Comparison of ENCODE assay signal across 9 mouse cellular contexts in genomic region chr5:76998416-76998815, GRCm38 (mm10). TPM values are rescaled to one million over a fixed set of nuclear protein-coding genes. Genes with fewer than 3 reads are reported as not detected.
DNase-seq lines count a peak whose midpoint lies in the region; ATAC-seq and TF ChIP-seq lines count a peak whose summit lies in the region.
"Had no signal": no experiment of that assay in that cellular context is flagged by ENCODE, and none has a peak within 500 bp of the region (broad histone marks: within the 10 kb centered on the region; RNA-seq: fewer than 3 reads in every experiment).

No protein-coding gene starts in this region.

- no peak for ATAC-seq in hindbrain, embryonic 11.5 days (ENCODE audit: low FRiP score)
- no peak for ATAC-seq in hindbrain, embryonic 12.5 days (ENCODE audit: low FRiP score)

- no peaks in the 10 kb centered on the region for H3K4me1 ChIP-seq in hindbrain, embryonic 11.5 days (replicated peaks; ENCODE audit: control insufficient read depth, insufficient read depth, low read length)
- no peaks in the 10 kb centered on the region for H3K4me1 ChIP-seq in hindbrain, embryonic 12.5 days
- H3K4me1 ChIP-seq in thymus, adult 2 months (replicated peaks; ENCODE audit: control insufficient read depth, insufficient read depth, low read length), result no peaks in the 10 kb centered on the region

- no peak for TF ChIP-seq POLR2A in thymus, adult 2 months (IDR thresholded peaks at IDR 0.05; ENCODE audit: control insufficient read depth, extremely low read depth, insufficient read depth, low read length, poor library complexity)

- peaks cover 3% of the 10 kb centered on the region for H3K36me3 ChIP-seq in hindbrain, embryonic 11.5 days (ENCODE audit: control insufficient read depth, insufficient read depth, low read length)
- peaks cover 63% of the 10 kb centered on the region for H3K36me3 ChIP-seq in hindbrain, embryonic 12.5 days
- peaks cover 60% of the 10 kb centered on the region for H3K36me3 ChIP-seq in thymus, adult 2 months (ENCODE audit: control insufficient read depth, insufficient read depth, low read length)

- no peak overlapping the region for H3K4me2 ChIP-seq in hindbrain, embryonic 11.5 days (replicated peaks; ENCODE audit: low read depth, low read length)
- no peak overlapping the region for H3K4me2 ChIP-seq in hindbrain, embryonic 12.5 days (replicated peaks)

- no peak overlapping the region for H3K27ac ChIP-seq in hindbrain, embryonic 11.5 days (ENCODE audit: low read depth, low read length)
- no peak overlapping the region for H3K27ac ChIP-seq in hindbrain, embryonic 12.5 days
- no peak overlapping the region for H3K27ac ChIP-seq in thymus, adult 2 months (ENCODE audit: control insufficient read depth, insufficient read depth, low read length)

- H3K27me3 ChIP-seq in hindbrain, embryonic 11.5 days (ENCODE audit: control insufficient read depth, insufficient read depth, low read length), result no peaks in the 10 kb centered on the region
- H3K27me3 ChIP-seq in hindbrain, embryonic 12.5 days, result no peaks in the 10 kb centered on the region
- no peaks in the 10 kb centered on the region for H3K27me3 ChIP-seq in thymus, adult 2 months (ENCODE audit: control insufficient read depth, insufficient read depth, low read length)

- peak; percentile 59 for DNase-seq in hindbrain, embryonic 11.5 days (ENCODE audit: low spot score)
- peak; percentile 47 for DNase-seq in 416B (ENCODE audit: low read depth)
- DNase-seq in MN1 (ENCODE audit: low spot score), result peak; percentile 63
- peak; percentile 37 for DNase-seq in induced T-regulatory cell, adult 2 months (ENCODE audit: low read depth)
- DNase-seq in spleen, adult 12 weeks (ENCODE audit: low spot score), result no peak
- DNase-seq in thymus, adult 2 months, result no peak
- DNase-seq in thymus, postnatal 36 days, result no peak
- DNase-seq: cerebellum, adult 9-11 months had no signal

- WGBS in hindbrain, embryonic 11.5 days, result 67% methylated on average over 5 of the region's 5 CpGs
- 58% methylated on average over 5 of the region's 5 CpGs for WGBS in hindbrain, embryonic 12.5 days
- 71% methylated on average over 5 of the region's 5 CpGs for WGBS in thymus, adult 2 months

- no peak overlapping the region for H3K4me3 ChIP-seq in hindbrain, embryonic 11.5 days (ENCODE audit: low read depth, low read length)
- no peak overlapping the region for H3K4me3 ChIP-seq in hindbrain, embryonic 12.5 days
- H3K4me3 ChIP-seq in thymus, adult 2 months (ENCODE audit: control insufficient read depth, insufficient read depth, low read length), result no peak overlapping the region

- H3K9ac ChIP-seq in hindbrain, embryonic 11.5 days (ENCODE audit: low read depth, low read length), result no peak overlapping the region
- no peak overlapping the region for H3K9ac ChIP-seq in hindbrain, embryonic 12.5 days

- TF ChIP-seq CTCF in thymus, adult 2 months (IDR thresholded peaks at IDR 0.05; ENCODE audit: borderline replicate concordance, control insufficient read depth, extremely low read depth, insufficient read depth, low read length, poor library complexity), result no peak

- H3K9me3 ChIP-seq in hindbrain, embryonic 11.5 days (ENCODE audit: control insufficient read depth, low read length), result no peaks in the 10 kb centered on the region
- H3K9me3 ChIP-seq in hindbrain, embryonic 12.5 days (replicated peaks), result 0 out of 2 replicates have a peak, but pooled peaks cover 5% of the 10 kb centered on the region

RNA-seq across cellular contexts. Expression of gene Arl9, which starts 5.4 kb away (rescaled TPM):
- 0.66 TPM in 1 of 2 replicates, not detected in the other for polyA plus RNA-seq in hindbrain, embryonic 11.5 days (2014; fragmentation: Nextera tagmentation; extraction: Ambion mirVana)
- 0.59 TPM in 1 of 2 replicates, not detected in the other for polyA plus RNA-seq in hindbrain, embryonic 12.5 days (2016; fragmentation: Nextera tagmentation; extraction: Ambion mirVana)
- polyA plus RNA-seq in thymus, adult 2 months (2012; rRNA removed), result not detected in 2 replicates

RNA-seq across cellular contexts. Expression of gene Thegl, which starts 17.4 kb away (rescaled TPM):
- polyA plus RNA-seq in hindbrain, embryonic 11.5 days (2014; fragmentation: Nextera tagmentation; extraction: Ambion mirVana), result 0.46 TPM in 1 of 2 replicates, not detected in the other
- polyA plus RNA-seq in hindbrain, embryonic 12.5 days (2016; fragmentation: Nextera tagmentation; extraction: Ambion mirVana), result 0.32 and 0.36 TPM in 2 replicates
- not detected in 2 replicates for polyA plus RNA-seq in thymus, adult 2 months (2012; rRNA removed)

RNA-seq across cellular contexts. Expression of gene Srp72, which starts 23.9 kb away (rescaled TPM):
- polyA plus RNA-seq in hindbrain, embryonic 11.5 days (2014; fragmentation: Nextera tagmentation; extraction: Ambion mirVana), result 77.3 and 82.3 TPM in 2 replicates
- polyA plus RNA-seq in hindbrain, embryonic 12.5 days (2016; fragmentation: Nextera tagmentation; extraction: Ambion mirVana), result 76.0 and 79.9 TPM in 2 replicates
- polyA plus RNA-seq in thymus, adult 2 months (2012; rRNA removed), result 30.4 and 36.2 TPM in 2 replicates

RNA-seq across cellular contexts. Expression of gene Ppat, which starts 47.0 kb away (rescaled TPM):
- polyA plus RNA-seq in hindbrain, embryonic 11.5 days (2014; fragmentation: Nextera tagmentation; extraction: Ambion mirVana), result 31.3 and 36.1 TPM in 2 replicates
- 21.1 and 21.3 TPM in 2 replicates for polyA plus RNA-seq in hindbrain, embryonic 12.5 days (2016; fragmentation: Nextera tagmentation; extraction: Ambion mirVana)
- polyA plus RNA-seq in thymus, adult 2 months (2012; rRNA removed), result 11.1 and 13.3 TPM in 2 replicates

RNA-seq across cellular contexts. Expression of gene Paics, which starts 47.3 kb away (rescaled TPM):
- 351 and 390 TPM in 2 replicates for polyA plus RNA-seq in hindbrain, embryonic 11.5 days (2014; fragmentation: Nextera tagmentation; extraction: Ambion mirVana)
- 230 and 240 TPM in 2 replicates for polyA plus RNA-seq in hindbrain, embryonic 12.5 days (2016; fragmentation: Nextera tagmentation; extraction: Ambion mirVana)
- 70.4 and 75.9 TPM in 2 replicates for polyA plus RNA-seq in thymus, adult 2 months (2012; rRNA removed)

Comparison
In these comparisons a context has a peak if more than half of its experiments do, and no peak if none do; other contexts are left out.
1. DNase-seq: peak in hindbrain, embryonic 11.5 days (single experiment), 416B (single experiment), MN1 (single experiment) and induced T-regulatory cell, adult 2 months (single experiment); none in spleen, adult 12 weeks (single experiment), thymus, adult 2 months (single experiment) and thymus, postnatal 36 days (0 of 2).